Mouse (Mus musculus): ENCODE measurements around the gene Gm45713. TPM values are rescaled to one million over a fixed set of nuclear protein-coding genes. Genes with fewer than 3 reads are reported as not detected.

The Gm45713 gene
- total RNA-seq, 2 experiments from 2014 or later: not detected

DNA sequence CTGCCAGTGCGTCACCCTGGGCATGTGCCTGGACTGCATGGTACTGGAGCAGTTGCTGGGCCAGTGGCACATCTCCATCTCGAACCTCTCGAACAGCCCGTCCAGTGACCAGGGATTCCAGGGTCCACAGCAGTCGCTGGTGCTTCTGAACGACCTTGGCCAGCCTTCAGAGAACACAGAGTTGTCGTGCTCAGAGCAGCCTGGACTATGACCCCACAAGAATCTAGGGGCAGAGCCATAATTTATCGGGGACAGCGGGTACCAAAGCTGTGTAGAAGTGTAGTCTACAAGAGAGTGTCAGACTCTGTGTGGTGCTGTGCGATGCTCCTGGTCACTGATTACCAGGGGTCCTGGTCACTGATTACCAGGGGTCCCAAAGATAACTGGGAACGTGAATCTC is 11.9 kb upstream of the Gm45713 start:
- ATAC-seq (replicated peaks; ENCODE audit: low FRiP score, low TSS enrichment, poor library complexity, severe bottlenecking): no peak

DNA sequence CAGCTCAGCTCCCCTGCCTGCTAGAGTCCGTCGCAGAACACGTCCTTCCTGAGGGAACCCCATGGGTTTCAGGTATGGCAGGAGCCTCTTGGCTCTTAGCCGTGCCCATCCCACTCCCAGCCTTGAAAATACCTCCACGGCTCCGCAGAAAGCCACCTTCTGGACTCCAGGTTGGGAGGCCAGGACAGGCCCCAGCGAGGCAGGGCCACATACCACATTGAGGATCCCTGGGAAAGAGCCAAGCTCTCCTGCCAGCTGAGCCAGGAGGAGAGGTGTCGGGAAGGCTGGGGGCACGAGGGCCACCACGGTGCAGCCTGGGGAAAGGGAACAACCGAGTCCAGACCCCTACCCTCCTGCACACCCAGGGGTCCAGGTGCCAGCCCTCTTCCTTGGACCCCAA is 11.2 kb upstream of the Gm45713 start:
- ATAC-seq (replicated peaks; ENCODE audit: low FRiP score, low TSS enrichment, poor library complexity, severe bottlenecking): no peak

DNA sequence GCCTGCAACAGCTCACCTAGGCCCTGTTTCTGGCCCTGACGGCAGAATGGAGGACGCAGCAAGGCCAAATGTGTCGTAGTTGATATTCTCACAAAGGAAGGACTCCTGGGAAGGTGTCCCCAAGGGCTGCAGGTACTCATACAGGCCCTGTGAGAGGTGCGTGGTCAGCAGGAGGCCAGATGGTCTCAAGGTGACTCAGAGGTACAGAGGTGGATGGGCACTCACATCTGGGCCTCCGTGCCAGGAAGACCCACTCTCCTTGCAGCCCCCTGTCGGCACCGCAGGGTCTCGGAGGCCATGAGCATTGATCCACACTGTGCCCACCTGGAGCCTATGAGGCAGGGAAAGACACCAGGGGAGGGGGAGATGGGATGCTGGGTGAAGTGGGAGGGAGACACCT is 9.4 kb upstream of the Gm45713 start:
- ATAC-seq (replicated peaks; ENCODE audit: low FRiP score, low TSS enrichment, poor library complexity, severe bottlenecking): no peak

DNA sequence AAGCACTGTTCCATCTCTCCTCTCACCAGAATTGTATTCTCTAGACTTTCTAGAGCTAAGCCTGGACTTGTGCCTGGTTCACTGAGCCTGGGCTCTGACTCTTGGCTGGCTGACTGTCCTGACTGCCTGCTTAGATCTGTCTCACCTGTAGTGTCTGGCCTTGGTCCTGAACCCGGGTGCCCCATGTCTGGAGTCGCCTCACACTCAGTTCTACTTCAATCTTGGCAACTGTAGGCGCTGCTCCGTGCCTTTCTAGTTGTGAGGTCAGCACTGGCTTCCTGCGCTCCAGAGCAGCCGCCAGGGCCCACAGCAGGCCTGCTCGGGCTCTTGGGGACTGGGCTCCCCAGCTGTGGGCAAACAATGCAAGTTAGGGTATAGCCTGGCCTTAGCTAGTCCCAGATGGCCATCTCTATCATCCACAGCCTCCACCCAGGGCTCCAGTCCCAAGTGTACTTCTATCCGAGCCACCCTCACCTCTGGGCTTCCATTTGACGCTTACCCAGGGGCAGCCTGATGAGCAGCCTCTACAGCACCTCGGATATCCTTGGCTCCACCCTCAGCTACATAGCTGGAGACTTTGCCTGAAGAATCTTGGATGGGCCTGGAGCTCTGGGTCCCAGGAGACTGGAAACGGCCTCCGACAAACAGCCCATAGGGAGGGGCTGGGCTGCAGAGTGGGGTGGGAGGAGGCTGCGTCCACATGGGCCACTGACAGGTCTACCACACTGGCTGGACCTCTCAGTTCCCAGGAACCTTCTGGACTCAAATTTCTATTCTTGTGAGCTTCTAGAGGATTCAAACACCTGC is 8.5 kb upstream of the Gm45713 start:
- no peak for ATAC-seq (replicated peaks; ENCODE audit: low FRiP score, low TSS enrichment, poor library complexity, severe bottlenecking)

DNA sequence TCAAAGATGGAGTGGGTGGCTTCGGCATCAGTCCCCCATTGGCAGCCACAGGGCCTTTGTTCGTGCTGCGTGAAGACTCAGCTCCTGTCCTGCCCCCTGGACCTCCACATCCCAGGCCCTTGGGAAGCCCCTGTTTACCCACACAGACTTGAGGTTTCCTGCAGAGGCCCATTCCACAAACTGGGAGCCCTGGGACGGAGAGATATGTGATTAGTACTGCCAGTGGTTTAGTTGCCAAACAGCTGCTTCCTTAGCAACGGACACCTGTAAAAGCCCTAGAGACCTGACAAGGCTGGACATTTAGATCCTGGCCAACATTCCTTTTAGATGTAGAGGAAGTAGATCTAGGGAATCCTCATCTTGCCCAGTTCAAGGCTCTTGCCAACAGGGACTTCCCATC is 5.9 kb upstream of the Gm45713 start:
- no peak for ATAC-seq (replicated peaks; ENCODE audit: low FRiP score, low TSS enrichment, poor library complexity, severe bottlenecking)

DNA sequence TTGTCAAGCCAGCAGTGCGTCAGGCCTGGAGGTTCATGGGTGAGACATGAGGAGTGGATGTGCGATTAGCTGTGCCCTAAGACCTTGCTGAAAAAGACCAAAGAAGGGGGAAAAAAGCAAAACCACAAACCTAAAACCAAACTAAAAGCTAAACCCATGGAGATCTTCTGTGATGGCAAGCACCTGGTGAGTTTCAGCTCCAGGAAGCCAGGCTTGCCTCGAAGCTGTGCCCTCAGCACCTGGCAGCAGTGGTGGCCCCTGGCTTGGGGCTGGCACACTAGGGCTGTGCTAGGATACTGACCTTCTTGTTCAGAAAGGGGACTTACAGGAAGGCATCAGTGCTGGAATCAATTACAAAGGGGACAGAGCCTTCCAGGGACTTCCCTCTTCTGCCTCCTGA is 5.3 kb upstream of the Gm45713 start:
- ATAC-seq (replicated peaks; ENCODE audit: low FRiP score, low TSS enrichment, poor library complexity, severe bottlenecking): no peak

DNA sequence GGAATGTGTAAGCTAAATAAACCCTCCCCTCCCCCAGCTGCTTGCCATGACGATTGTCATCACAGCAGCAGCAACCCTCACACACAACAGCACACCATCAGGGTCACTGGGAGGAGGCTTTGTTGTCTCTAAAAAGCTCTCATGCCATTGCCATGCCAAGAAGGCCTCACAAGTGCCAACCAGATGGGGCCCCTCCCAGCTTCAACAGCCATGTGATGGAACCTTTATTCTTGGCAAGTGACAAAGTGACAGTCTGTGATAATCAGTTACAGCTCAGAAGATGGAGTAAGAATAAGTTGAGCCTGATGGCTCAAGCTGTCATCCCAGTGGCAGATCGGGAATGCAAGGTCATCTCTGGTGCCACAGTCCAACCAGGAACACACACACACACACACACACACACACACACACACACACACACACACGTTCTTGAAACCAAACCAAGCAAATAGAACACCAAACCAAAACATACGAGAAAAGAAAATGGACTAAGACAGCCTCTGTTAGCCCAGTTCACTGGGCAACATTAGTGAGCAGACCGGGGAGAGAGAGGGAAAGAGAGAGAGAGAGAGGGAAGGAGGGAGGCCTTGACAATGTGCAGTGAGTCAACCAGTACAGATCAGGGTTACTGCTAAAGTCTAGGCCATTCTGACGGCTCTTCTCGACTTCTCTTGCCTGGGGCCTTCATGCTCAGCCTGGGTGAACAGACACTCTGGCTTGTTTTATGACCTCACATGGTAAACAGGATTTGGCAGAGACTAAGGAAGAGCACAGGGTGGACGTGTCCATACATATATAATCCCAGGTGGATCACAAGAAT is 4.1 kb upstream of the Gm45713 start:
- peak; percentile 15; the same call in 1 of the 2 replicates for ATAC-seq (replicated peaks; ENCODE audit: low FRiP score, low TSS enrichment, poor library complexity, severe bottlenecking)

DNA sequence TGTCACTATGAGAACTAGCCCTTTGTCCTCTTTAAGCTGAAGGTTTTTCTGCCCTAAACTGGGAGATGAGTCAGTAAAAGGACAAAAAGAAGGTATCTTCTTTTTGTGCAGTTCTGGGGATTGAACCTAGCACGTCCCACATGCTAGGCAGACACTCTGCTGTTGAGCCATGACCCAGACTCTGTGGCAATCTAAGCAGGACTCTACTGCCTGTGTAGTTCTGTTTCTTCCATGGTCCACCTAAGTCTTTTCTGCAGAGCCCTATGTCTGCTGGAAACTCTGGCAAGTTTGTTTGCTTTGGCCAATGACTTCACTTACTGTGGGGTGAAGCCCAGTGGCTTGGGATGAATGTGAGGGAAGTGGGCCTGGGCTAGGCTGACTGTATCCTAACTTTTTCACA is 2.4 kb upstream of the Gm45713 start:
- ATAC-seq (replicated peaks; ENCODE audit: low FRiP score, low TSS enrichment, poor library complexity, severe bottlenecking): no peak

DNA sequence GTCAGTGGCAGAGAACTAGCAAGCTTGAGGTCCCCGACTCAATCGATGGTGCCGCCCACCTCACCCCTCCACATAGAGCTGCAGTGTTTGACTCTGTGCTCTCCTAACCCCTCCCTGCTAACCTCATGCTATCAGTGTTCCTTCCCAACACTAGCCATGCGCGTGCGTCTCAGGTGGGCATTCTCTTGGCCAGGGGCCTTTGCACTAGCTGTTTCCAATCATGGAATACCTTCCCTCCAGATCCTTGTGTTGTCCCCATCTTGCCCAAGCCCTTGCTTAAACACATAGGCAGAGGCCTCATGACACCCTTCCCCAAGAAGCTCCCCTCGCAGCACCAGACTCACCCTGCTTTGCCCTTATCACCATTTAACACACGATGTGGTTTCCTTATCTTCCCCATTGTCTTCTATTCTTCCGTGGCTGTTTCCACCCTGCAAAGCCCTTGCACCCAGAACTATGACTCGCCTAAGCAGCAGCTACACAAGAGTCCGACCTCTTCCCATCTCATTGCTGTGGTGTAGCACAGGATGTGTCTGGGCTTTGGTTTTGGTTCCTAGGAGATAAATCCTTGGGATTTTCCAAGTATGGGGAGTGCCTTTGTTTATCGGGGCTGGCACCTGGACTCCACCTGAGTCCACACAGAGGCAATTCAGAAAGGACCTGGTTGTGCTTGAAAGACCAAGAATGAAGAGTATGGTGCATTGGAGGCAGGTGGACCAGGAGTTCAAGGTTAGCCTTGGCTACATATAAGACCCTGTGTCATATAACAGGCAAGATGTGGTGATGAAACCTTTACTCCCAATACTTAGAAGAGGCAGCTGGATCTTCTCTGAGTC is 1.4 kb upstream of the Gm45713 start:
- peak; percentile 72 for ATAC-seq (replicated peaks; ENCODE audit: low FRiP score, low TSS enrichment, poor library complexity, severe bottlenecking)

DNA sequence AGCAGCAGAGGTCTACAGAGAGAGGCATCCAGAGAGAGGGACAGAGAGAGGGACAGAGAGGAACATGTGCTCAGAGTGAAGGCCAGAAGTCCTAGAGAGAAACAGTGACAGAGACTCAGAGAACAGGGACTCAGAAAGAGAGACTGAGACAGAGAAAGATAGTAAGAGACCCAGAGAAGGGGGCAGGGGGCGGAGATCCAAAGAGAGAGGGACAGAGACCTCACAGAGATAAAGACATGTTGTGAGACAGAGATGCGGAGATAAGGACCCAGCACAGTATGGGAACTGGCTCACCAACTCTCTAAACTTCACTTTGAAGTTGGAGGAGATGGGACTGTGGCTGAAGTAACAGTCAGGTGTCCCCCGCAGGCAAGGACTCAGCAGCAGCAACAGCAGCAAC is 661 bp downstream of the Gm45713 start:
- ATAC-seq (replicated peaks; ENCODE audit: low FRiP score, low TSS enrichment, poor library complexity, severe bottlenecking): no peak

DNA sequence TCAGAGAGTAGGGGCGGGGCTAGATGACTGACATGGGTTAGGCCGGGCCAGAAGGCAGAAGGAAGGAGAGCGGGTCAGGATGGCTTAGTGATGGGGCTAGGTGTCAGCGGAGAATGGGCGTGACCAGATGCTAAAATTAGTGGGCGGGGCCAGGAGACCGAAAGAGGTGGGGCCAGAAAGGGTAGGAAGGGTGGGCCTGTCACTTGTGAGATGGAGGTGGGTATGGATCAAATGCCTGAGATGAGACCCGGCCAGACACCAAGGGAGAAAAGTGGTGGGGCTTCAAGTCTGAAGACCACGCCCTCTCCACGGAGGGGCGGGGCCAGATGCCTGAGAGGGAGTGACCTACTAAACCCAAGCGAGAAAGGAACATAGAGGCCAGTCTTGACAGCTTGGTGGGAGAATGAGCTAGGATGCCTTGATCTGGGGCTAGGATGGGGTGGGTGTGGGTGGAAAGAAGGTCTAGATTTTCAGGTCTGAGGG is 1.4 kb downstream of the Gm45713 start:
- ATAC-seq (replicated peaks; ENCODE audit: low FRiP score, low TSS enrichment, poor library complexity, severe bottlenecking): peak; percentile 40

DNA sequence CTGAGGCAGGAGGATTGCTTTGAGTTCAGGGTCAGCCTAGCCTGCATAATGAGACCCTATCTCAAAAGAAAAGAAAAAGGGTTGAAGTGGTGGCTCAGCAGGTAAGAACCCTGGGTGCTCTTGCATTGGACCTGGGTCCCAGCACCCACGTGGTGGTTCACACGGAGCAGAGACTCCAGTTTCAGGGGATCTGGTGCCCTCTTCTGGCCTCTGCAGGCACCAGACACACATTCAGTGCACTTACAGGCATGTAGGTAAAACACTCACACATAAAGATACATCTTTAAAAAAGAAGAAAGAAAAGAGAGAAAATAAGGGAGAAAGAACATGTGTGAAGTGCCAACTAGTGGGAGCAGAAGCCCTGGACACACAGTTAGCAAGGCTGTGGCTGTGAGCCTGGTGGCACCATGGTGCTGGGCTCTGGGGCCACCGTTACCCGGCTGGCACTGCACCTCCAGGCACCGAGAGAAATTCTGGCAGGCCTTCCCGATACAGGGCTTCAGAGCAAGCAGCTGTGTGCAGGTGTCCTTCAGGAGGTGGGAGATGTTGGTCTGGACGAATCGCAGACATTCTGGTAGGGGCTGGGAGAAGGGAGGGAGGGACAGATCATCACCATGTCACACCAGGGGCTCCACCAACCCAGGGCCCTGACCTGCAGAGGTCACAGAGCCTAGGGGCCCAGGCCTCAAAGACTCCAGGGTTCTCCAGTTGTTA is 2.4 kb downstream of the Gm45713 start:
- no peak for ATAC-seq (replicated peaks; ENCODE audit: low FRiP score, low TSS enrichment, poor library complexity, severe bottlenecking)

DNA sequence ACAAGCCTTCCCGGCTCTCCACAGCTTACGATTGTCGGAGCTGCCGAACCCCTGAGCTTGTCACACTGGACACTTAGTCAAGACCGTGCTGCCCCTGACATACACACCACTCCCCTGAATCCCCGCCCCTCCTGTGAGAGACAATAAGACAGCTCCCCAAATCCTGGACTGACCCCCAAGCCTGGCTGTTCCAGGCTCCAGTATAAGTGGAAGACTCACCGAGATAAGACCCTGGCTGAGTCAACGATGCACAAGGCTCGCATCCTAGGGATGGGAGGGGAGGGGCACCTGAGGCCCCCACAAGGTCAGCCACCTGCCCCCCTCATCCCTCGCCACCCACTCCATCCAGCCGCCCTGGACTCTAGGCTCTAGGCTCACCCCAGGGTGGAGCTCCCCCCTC is 4.2 kb downstream of the Gm45713 start:
- ATAC-seq (replicated peaks; ENCODE audit: low FRiP score, low TSS enrichment, poor library complexity, severe bottlenecking): no peak

DNA sequence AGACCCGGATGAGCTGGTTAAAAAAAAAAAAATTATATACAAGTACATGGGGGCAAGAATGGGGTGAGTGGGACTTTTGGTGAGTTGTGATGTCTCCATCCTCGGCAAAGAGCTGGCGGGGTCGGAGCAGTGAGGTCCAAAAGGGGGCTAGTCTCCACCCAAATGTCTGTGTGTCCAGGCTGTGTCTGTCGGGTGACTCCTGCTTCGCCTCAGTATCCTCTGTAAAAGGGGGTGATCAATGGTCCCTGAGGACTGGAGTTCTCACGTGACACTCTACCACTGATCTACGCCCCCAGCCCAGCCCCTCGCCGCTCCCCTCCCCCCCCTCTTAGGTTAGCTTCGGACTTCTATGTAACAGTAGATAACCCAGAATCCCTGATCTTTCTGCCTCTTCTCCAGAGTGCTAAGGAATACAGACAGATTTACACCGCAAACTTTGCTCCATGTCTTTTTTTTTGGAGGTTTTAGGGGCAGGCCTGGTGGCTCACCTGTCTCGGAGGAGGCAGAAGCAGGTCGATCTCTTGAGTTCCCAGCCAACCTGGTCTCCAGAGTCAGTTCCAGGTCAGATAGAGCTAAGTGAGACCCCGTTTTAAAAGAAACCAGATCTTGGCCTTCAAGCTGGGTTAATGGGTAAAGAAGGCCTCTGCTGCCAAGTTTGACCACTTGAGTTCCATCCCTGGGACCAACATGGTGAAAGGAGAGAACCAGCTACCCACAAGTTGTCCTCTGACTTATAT is 6.1 kb downstream of the Gm45713 start:
- no peak for ATAC-seq (replicated peaks; ENCODE audit: low FRiP score, low TSS enrichment, poor library complexity, severe bottlenecking)

DNA sequence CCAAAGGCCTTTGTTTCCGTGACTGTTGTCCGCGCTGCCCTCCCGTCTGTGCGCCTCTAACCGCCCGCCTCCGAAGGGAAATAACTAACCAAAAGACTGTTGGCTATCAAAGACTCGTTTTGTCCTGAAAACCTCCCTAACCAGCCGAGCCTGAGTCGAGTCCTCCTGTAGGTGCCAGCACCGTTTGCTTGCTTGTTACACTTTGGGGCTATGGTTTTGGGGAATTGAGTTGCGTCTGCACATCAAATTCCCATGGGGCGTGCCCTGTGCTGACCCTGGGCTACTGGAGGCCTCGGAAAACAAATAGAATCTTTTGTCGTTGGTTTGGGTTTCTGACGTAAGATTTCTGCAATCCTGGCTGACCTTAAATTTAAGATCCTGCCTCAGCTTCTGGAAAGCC is 6.7 kb downstream of the Gm45713 start:
- 0 out of 2 replicates have a peak, but pooled peaks have one; percentile 0 for ATAC-seq (replicated peaks; ENCODE audit: low FRiP score, low TSS enrichment, poor library complexity, severe bottlenecking)

DNA sequence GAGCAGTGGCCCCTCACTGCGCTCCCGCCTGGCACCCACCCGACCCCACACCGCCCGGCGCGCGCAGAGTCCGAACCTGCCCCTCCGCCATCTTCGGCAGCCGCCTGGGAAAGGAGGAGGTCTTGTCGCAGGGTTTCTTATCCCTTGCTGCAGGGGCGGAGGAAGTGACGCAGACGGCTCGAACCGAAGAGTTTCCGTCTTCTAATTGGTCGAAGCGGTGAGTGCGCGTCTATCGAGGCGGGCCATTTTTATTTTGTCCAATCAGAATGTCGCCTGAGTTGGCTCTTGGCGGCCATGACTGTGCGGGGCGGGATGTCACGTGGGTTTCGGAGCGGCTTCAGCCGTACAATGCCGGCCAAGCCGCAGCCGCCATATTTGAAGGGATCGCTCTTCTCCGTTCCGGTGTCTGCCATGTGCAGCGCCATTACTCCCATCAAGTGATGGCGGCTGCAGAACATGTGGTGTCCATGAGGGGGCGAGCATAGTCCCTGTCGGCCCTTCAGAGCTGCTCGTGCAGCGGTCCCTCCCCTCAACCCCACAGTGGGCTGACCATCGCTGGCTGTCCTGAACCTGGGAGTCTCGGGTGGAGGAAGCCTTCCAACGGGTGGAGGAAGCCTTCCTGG is 7.3 kb downstream of the Gm45713 start, which contains the start of gene Rpl13a:
Rpl13a (minus strand) TSS at position 138 of the 623 bp plus-strand sequence.
- peak; percentile 77 for ATAC-seq (replicated peaks; ENCODE audit: low FRiP score, low TSS enrichment, poor library complexity, severe bottlenecking)

DNA sequence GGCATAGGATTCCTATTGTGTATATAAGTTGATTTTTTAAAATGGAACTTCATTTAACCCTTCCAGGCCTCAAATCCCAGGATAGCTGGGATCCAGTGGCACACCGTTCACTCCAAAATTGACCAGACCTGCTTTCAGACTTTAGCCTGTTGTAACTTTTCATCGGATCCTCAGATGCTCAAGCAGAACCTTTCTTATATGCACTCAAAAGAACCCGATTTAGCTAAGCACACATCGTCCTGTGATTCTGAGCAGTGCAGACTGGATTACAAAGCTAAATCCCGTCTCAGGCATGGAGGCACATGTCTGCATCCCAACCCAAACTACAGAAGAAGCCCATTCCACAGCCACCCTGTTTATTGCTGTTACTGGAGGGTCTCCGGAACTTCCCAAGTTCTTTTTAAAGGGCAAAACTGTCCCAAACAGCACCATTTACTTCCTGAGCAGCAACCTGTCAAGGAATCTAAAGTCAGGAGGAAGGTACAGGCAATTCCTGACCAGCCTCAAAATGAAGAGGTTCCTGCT is 8.3 kb downstream of the Gm45713 start:
- ATAC-seq (replicated peaks; ENCODE audit: low FRiP score, low TSS enrichment, poor library complexity, severe bottlenecking): no peak
